Mouse (Mus musculus): ENCODE data around the gene Hepacam2.
A peak's percentile ranks its signal among the peaks of the same experiment; 100 is the strongest.
"Not testable (repeated sequence)": the region's sequence is repeated elsewhere in the genome, so short reads cannot be mapped to it uniquely, and the experiment has no call there.

Hepacam2 gene

GRCm38 (mm10) chr6:3427047-3427446 lies 71.1 kb downstream of the Hepacam2 start:
- DNase-seq (ENCODE audit: low read depth, low spot score), result peak; percentile 41
- no peaks in the 10 kb centered on the region for H3K36me3 ChIP-seq (ENCODE audit: control insufficient read depth, insufficient read depth, low read length, poor library complexity, severe bottlenecking)

DNA sequence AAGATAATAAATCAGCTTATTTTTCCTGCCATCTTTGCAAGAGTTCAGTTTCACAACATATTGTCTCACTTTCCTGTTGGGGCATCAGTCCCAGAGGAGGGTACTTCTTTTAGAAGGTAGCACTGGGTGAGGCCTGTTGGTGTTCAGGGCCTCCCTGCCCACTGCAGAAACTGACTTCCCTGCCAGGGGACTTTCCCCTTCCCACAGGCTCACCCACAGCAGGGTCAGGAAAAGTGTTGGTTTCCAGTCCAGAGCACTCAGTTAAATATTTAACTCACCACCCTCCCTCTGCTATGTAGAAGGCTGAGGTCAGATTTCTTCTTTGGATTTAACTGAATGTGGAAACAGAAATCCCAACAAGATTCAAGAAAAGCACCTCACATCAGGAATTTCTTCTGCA lies 72.8 kb downstream of the Hepacam2 start:
- not testable (repeated sequence) for H3K27me3 ChIP-seq (ENCODE audit: control insufficient read depth, insufficient read depth, low read length, poor library complexity, severe bottlenecking); DNase-seq (ENCODE audit: low read depth, low spot score); H3K36me3 ChIP-seq (ENCODE audit: control insufficient read depth, insufficient read depth, low read length, poor library complexity, severe bottlenecking)

More at GRCm38 (mm10) chr6:3427047-3427446, 71.1 kb downstream of the Hepacam2 start:
- no peaks in the 10 kb centered on the region for H3K27me3 ChIP-seq (ENCODE audit: control insufficient read depth, insufficient read depth, low read length, poor library complexity, severe bottlenecking)

DNA sequence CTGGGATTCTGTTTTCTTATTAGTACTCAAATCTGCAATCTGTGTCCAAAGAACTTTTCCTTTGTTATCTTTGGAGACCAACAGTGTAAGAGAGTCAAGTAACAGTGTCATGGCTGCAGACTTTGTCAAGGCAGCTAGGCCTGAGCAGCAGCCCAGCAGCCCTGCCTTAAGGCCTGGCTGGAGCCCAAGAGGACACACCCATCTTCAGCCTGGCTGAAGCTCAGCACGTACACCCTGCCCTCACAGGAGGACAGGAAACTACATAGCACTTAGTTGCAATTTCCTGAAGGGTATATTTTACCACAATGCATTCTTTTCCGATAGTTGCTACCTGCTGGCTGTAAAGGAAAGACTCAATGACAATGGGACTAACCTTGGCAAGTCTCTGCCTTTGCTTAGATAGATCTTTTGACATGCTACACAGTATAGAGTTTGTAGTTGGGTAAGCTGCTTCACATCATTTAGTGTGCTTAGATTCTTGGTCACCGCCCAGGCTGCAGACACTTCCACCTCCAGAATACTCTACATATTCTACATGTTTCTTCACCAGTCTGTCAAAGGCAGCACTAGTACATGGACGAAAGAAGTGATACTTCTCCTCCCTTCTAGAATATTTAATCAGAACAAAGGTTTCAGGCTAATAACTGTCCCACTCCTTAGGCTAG lies 73.4 kb downstream of the Hepacam2 start:
- DNase-seq (ENCODE audit: low read depth, low spot score); H3K27me3 ChIP-seq (ENCODE audit: control insufficient read depth, insufficient read depth, low read length, poor library complexity, severe bottlenecking); H3K36me3 ChIP-seq (ENCODE audit: control insufficient read depth, insufficient read depth, low read length, poor library complexity, severe bottlenecking): not testable (repeated sequence)
